10 mouse cellular contexts compared by ENCODE assay signal in the genomic region with DNA sequence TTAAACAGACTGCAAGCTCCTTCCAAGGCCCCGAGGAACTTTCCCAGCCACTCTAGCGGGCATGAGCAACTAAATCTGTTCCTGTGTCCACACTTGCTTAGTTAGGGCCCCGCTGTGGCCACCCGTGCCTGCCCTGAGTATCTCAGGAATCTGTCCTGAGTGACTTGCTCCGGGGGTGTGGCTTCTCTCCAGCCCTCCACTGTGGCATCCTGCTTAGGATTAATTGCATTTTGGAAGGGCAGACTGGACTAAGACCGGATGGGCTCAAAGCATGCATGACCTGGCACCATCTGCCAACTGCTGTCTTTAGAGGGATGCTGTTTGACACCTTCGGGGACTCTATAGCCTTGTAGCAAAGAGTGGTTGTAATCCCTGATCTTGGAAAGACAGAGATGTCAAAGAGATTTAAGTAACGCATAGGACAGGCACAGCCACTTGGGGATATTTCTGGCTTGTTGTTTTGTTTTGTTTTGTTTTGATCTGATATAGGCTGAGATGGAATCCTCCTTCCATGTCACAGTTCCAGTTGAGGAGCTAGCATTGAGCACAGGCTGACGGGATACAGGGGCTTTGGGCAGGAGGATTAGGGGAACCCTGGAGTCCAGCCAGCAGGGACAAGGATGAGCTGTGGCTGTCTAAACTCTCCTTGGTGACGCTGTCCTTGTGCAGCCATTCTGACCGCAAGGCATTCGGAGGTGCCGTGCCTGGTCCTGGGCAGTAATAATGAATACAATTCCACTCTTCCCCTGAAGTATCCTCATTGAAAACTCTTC. TPM values are rescaled to one million over a fixed set of nuclear protein-coding genes. Genes with fewer than 3 reads are reported as not detected.
DNase-seq lines count a peak whose midpoint lies in the region; ATAC-seq and TF ChIP-seq lines count a peak whose summit lies in the region.
"Had no signal": no experiment of that assay in that cellular context is flagged by ENCODE, and none has a peak within 500 bp of the region (broad histone marks: within the 10 kb centered on the region; RNA-seq: fewer than 3 reads in every experiment).

No protein-coding gene starts in this region.

- peaks cover 41% of the 10 kb centered on the region for H3K4me1 ChIP-seq in hindbrain, embryonic 12.5 days
- peaks cover 7% of the 10 kb centered on the region; the same call in 1 of the 2 replicates for H3K4me1 ChIP-seq in hindbrain, embryonic 11.5 days (replicated peaks; ENCODE audit: control insufficient read depth, insufficient read depth, low read length)
- H3K4me1 ChIP-seq: liver, embryonic 12.5 days had no signal

- peak overlapping the region; percentile 25 for H3K27ac ChIP-seq in hindbrain, embryonic 12.5 days
- H3K27ac ChIP-seq in hindbrain, embryonic 11.5 days (ENCODE audit: low read depth, low read length) = no peak overlapping the region
- H3K27ac ChIP-seq: embryonic facial prominence, embryonic 15.5 days; liver, embryonic 12.5 days had no signal

- H3K9ac ChIP-seq in hindbrain, embryonic 12.5 days = no peak overlapping the region
- H3K9ac ChIP-seq in hindbrain, embryonic 11.5 days (ENCODE audit: low read depth, low read length) = no peak overlapping the region
- H3K9ac ChIP-seq: embryonic facial prominence, embryonic 15.5 days; liver, embryonic 12.5 days had no signal

- CTCF ChIA-PET in Patski (lab: Charles Lee) = interaction anchor here (0.6 to 4.3 kb wide), 7 partner anchors 9 to 105 kb away, joined by 3 to 20 read pairs (median 4); partner anchors contain the start of gene Spsb4

- ATAC-seq in hindbrain, embryonic 12.5 days (ENCODE audit: low FRiP score) = no peak
- no peak for ATAC-seq in hindbrain, embryonic 11.5 days (ENCODE audit: low FRiP score)
- peak; percentile 74 for ATAC-seq in Patski
- no peak for ATAC-seq in granulocyte monocyte progenitor cell, adult 5-6 weeks (replicated peaks; ENCODE audit: poor library complexity, severe bottlenecking)
- ATAC-seq: liver, embryonic 12.5 days had no signal

- no peaks in the 10 kb centered on the region for H3K27me3 ChIP-seq in hindbrain, embryonic 12.5 days
- no peaks in the 10 kb centered on the region for H3K27me3 ChIP-seq in hindbrain, embryonic 11.5 days (ENCODE audit: control insufficient read depth, insufficient read depth, low read length)
- H3K27me3 ChIP-seq in Patski = no peaks in the 10 kb centered on the region
- H3K27me3 ChIP-seq: embryonic facial prominence, embryonic 15.5 days had no signal

- peak; percentile 8 for DNase-seq in cerebellum, adult 11-12 months
- no peak for DNase-seq in cerebellum, adult 11 months
- no peak for DNase-seq in hindbrain, embryonic 11.5 days (ENCODE audit: low spot score)
- no peak for DNase-seq in Patski (ENCODE audit: low read depth, low spot score)
- DNase-seq in kidney, postnatal 36 days = peak; percentile 72
- DNase-seq in testis, postnatal 10 days (ENCODE audit: low spot score) = no peak

- POLR2A ChIA-PET in Patski (lab: Charles Lee) = interaction anchor here (1.3 to 2.2 kb wide), 4 partner anchors 9 to 54 kb away, joined by 3 to 11 read pairs (median 4); partner anchors contain the start of gene Spsb4

- H3K36me3 ChIP-seq in hindbrain, embryonic 12.5 days = no peaks in the 10 kb centered on the region
- no peaks in the 10 kb centered on the region for H3K36me3 ChIP-seq in hindbrain, embryonic 11.5 days (ENCODE audit: control insufficient read depth, insufficient read depth, low read length)
- H3K36me3 ChIP-seq: embryonic facial prominence, embryonic 15.5 days; liver, embryonic 12.5 days had no signal

- in situ Hi-C loops in Patski (cut with MboI; ENCODE audit: low pct_unique_long_range_greater_than_20kb) = loop anchor here (5.0 to 25.0 kb wide), 2 partner anchors 54 to 1324 kb away; partner anchors contain the start of genes Nmnat3 and Spsb4

- no peak overlapping the region for H3K4me3 ChIP-seq in hindbrain, embryonic 12.5 days
- H3K4me3 ChIP-seq in hindbrain, embryonic 11.5 days (ENCODE audit: low read depth, low read length) = no peak overlapping the region
- H3K4me3 ChIP-seq: embryonic facial prominence, embryonic 15.5 days; liver, embryonic 12.5 days had no signal

- 0 out of 2 replicates have a peak, but pooled peaks cover 3% of the 10 kb centered on the region for H3K9me3 ChIP-seq in hindbrain, embryonic 12.5 days (replicated peaks)
- no peaks in the 10 kb centered on the region for H3K9me3 ChIP-seq in hindbrain, embryonic 11.5 days (ENCODE audit: control insufficient read depth, low read length)
- H3K9me3 ChIP-seq: embryonic facial prominence, embryonic 15.5 days; liver, embryonic 12.5 days had no signal

- TF ChIP-seq CTCF in Patski (IDR thresholded peaks at IDR 0.05) = no peak

- no peak overlapping the region for H3K4me2 ChIP-seq in hindbrain, embryonic 12.5 days (replicated peaks)
- H3K4me2 ChIP-seq in hindbrain, embryonic 11.5 days (replicated peaks; ENCODE audit: low read depth, low read length) = no peak overlapping the region
- H3K4me2 ChIP-seq: embryonic facial prominence, embryonic 15.5 days; liver, embryonic 12.5 days had no signal

- WGBS in hindbrain, embryonic 12.5 days = 68% methylated on average over 13 of the region's 13 CpGs
- WGBS in hindbrain, embryonic 11.5 days = 73% methylated on average over 13 of the region's 13 CpGs

RNA-seq across cellular contexts. Expression of gene Spsb4, which starts 55.0 kb away (rescaled TPM):
- polyA plus RNA-seq in hindbrain, embryonic 12.5 days (2016; fragmentation: Nextera tagmentation; extraction: Ambion mirVana) = 88.2 and 89.2 TPM in 2 replicates
- polyA plus RNA-seq in hindbrain, embryonic 11.5 days (2014; fragmentation: Nextera tagmentation; extraction: Ambion mirVana) = 85.4 and 99.3 TPM in 2 replicates
- 19.0 TPM for polyA plus RNA-seq in Patski (2021)
- 3.1 and 3.9 TPM in 2 replicates for total RNA-seq in granulocyte monocyte progenitor cell, adult 5-6 weeks (2014; fragmentation: Nextera tagmentation)
- total RNA-seq in granulocyte monocyte progenitor cell, adult 5-6 weeks (2017) = 5.5 and 6.1 TPM in 2 replicates

Comparison
In these comparisons a context has a peak if more than half of its experiments do, and no peak if none do; other contexts are left out.
1. DNase-seq: peak in cerebellum, adult 11-12 months (single experiment) and kidney, postnatal 36 days (2 of 2); none in cerebellum, adult 11 months (single experiment), hindbrain, embryonic 11.5 days (single experiment), Patski (single experiment) and testis, postnatal 10 days (single experiment).